Mouse (Mus musculus): ENCODE results near the gene Olfr1170.

The Olfr1170 gene

DNA sequence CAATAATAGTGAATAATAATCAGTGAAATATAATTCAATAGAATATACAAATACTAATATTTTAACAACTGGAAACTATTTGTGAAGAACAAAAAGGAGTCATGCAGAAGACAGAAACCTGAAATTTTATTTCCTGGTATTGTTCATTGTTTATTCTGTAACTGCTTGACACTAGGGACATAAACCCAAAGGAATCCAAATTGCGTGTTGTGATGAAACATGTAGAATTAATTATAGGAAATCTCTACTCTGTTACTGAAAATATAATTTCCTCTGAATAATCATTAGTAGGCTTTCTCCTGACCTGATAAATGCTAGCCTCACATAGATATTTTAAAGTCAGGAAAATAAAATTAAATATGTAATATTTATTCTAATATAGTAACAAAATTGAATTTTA lies at the start of gene Olfr1170:
Olfr1170 (minus strand) TSS at position 101 of the 400 bp plus-strand sequence.
- DNase-seq = no peak

DNA sequence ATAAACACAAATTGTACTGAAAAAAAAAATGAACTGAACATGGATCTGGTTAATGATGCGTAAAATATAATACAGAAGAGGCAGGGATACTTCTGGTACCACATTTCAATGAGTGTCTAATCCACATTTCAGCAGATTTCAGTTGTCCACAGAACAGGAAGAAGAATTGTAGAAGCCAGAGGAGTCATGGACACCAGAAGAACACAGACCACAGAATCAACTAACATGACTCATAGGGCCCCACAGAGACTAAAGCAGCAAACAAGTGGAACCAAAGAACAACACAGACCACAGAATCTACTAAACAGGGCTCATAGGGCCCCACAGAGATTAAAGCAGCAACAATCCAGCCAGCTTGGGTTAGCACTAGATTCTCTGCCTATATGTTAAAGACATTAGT lies 7.3 kb downstream of the Olfr1170 start:
- no peak for DNase-seq

DNA sequence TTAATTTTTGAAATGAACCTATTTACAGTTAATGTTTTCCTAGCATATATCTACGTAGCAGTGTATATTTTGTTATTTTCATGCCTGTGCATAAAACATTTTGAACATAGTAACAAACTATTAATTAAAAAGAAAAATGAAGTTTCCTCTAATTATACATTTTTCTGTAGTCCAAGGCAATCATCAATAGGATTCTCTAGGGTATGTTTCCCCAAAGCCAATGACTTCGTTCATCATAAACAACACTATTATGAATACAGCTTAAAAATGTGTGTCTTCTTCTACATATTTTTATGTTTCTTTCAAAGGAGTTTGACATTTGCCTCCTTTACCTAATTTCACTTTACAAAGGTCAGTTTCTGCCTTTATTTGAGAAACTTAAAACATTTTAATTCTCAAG lies 46.6 kb downstream of the Olfr1170 start, which contains the start of gene Olfr1168:
Olfr1168 (plus strand) TSS at position 301 of the 400 bp plus-strand sequence.
- DNase-seq = no peak
